Mouse (Mus musculus): ENCODE data around the gene Msx1. TPM values are rescaled to one million over a fixed set of nuclear protein-coding genes. Genes with fewer than 3 reads are reported as not detected.

Gene Msx1
- total and polyA plus RNA-seq, 3 experiments = 2.3 to 3.7 (median 3.1) TPM

GRCm38 (mm10) chr5:37856057-37856456, 31.7 kb upstream of the Msx1 start:
- intact Hi-C loops (cut with DNase I) = no loop called here
- TF ChIP-seq CTCF (IDR thresholded peaks at IDR 0.05) (no peak), EP300 (IDR thresholded peaks at IDR 0.05; ENCODE audit: insufficient read depth, low read depth, low read length) (no peak), POLR2A (IDR thresholded peaks at IDR 0.05; ENCODE audit: insufficient read depth, low read depth, low read length) (no peak)
- 34% methylated on average over 5 of the region's 5 CpGs for WGBS

GRCm38 (mm10) chr5:37854233-37854632, 29.9 kb upstream of the Msx1 start:
- Histone ChIP-seq H3K27ac (no peak overlapping the region), H3K36me3 (ENCODE audit: control insufficient read depth, insufficient read depth, low read length) (no peaks in the 10 kb centered on the region), H3K27me3 (ENCODE audit: control insufficient read depth, insufficient read depth, low read length) (0 out of 2 replicates have a peak, but pooled peaks cover 2% of the 10 kb centered on the region), H3K4me3 (no peak overlapping the region), H3K79me2 (replicated peaks; ENCODE audit: control insufficient read depth, insufficient read depth, low read length) (no peaks in the 10 kb centered on the region), H3K9ac (ENCODE audit: low read depth, low read length) (no peak overlapping the region), H3K4me1 (ENCODE audit: control insufficient read depth, insufficient read depth, low read length) (no peaks in the 10 kb centered on the region)
- DNase-seq = no peak
- intact Hi-C loops (cut with DNase I) = no loop called here
- no peak for TF ChIP-seq EP300 (IDR thresholded peaks at IDR 0.05; ENCODE audit: insufficient read depth, low read depth, low read length)
- TF ChIP-seq CTCF (IDR thresholded peaks at IDR 0.05) = no peak
- no peak for TF ChIP-seq POLR2A (IDR thresholded peaks at IDR 0.05; ENCODE audit: insufficient read depth, low read depth, low read length)
- WGBS = 72% methylated on average over 6 of the region's 6 CpGs

More at GRCm38 (mm10) chr5:37856057-37856456, 31.7 kb upstream of the Msx1 start:
- Histone ChIP-seq H3K36me3 (ENCODE audit: control insufficient read depth, insufficient read depth, low read length) (no peaks in the 10 kb centered on the region), H3K79me2 (replicated peaks; ENCODE audit: control insufficient read depth, insufficient read depth, low read length) (no peaks in the 10 kb centered on the region), H3K4me3 (no peak overlapping the region), H3K27ac (no peak overlapping the region), H3K27me3 (ENCODE audit: control insufficient read depth, insufficient read depth, low read length) (0 out of 2 replicates have a peak, but pooled peaks cover 2% of the 10 kb centered on the region), H3K4me1 (ENCODE audit: control insufficient read depth, insufficient read depth, low read length) (no peaks in the 10 kb centered on the region), H3K9ac (ENCODE audit: low read depth, low read length) (no peak overlapping the region)
- no peak for DNase-seq

- H3K4me1 ChIP-seq (ENCODE audit: control insufficient read depth, insufficient read depth, low read length) = no peaks in the 10 kb centered on the region
- WGBS = 67% methylated on average over 15 of the region's 15 CpGs
- intact Hi-C loops (cut with DNase I) = no loop called here
Observed at GRCm38 (mm10) chr5:37851305-37851982, 27.1 kb upstream of the Msx1 start.

GRCm38 (mm10) chr5:37848991-37849719, 24.8 kb upstream of the Msx1 start:
- Histone ChIP-seq H3K36me3 (ENCODE audit: control insufficient read depth, insufficient read depth, low read length) (no peaks in the 10 kb centered on the region), H3K27me3 (ENCODE audit: control insufficient read depth, insufficient read depth, low read length) (0 out of 2 replicates have a peak, but pooled peaks cover 2% of the 10 kb centered on the region), H3K4me3 (no peak overlapping the region), H3K79me2 (replicated peaks; ENCODE audit: control insufficient read depth, insufficient read depth, low read length) (no peaks in the 10 kb centered on the region), H3K9ac (ENCODE audit: low read depth, low read length) (no peak overlapping the region), H3K27ac (no peak overlapping the region), H3K4me1 (ENCODE audit: control insufficient read depth, insufficient read depth, low read length) (no peaks in the 10 kb centered on the region)
- TF ChIP-seq EP300 (IDR thresholded peaks at IDR 0.05; ENCODE audit: insufficient read depth, low read depth, low read length) (no peak), POLR2A (IDR thresholded peaks at IDR 0.05; ENCODE audit: insufficient read depth, low read depth, low read length) (no peak), CTCF (IDR thresholded peaks at IDR 0.05) (no peak)
- intact Hi-C loops (cut with DNase I) = no loop called here
- DNase-seq = no peak
- WGBS = 44% methylated on average over 8 of the region's 8 CpGs

More at GRCm38 (mm10) chr5:37851305-37851982, 27.1 kb upstream of the Msx1 start:
- Histone ChIP-seq H3K4me3 (no peak overlapping the region), H3K27me3 (ENCODE audit: control insufficient read depth, insufficient read depth, low read length) (0 out of 2 replicates have a peak, but pooled peaks cover 2% of the 10 kb centered on the region), H3K27ac (no peak overlapping the region), H3K79me2 (replicated peaks; ENCODE audit: control insufficient read depth, insufficient read depth, low read length) (no peaks in the 10 kb centered on the region), H3K9ac (ENCODE audit: low read depth, low read length) (no peak overlapping the region), H3K36me3 (ENCODE audit: control insufficient read depth, insufficient read depth, low read length) (no peaks in the 10 kb centered on the region)
- no peak for TF ChIP-seq CTCF (IDR thresholded peaks at IDR 0.05)
- TF ChIP-seq EP300 (IDR thresholded peaks at IDR 0.05; ENCODE audit: insufficient read depth, low read depth, low read length) = no peak
- no peak for TF ChIP-seq POLR2A (IDR thresholded peaks at IDR 0.05; ENCODE audit: insufficient read depth, low read depth, low read length)
- DNase-seq = no peak

- Histone ChIP-seq H3K79me2 (replicated peaks; ENCODE audit: control insufficient read depth, insufficient read depth, low read length) (no peaks in the 10 kb centered on the region), H3K36me3 (ENCODE audit: control insufficient read depth, insufficient read depth, low read length) (no peaks in the 10 kb centered on the region), H3K4me3 (no peak overlapping the region), H3K9ac (ENCODE audit: low read depth, low read length) (no peak overlapping the region), H3K27ac (no peak overlapping the region), H3K4me1 (ENCODE audit: control insufficient read depth, insufficient read depth, low read length) (no peaks in the 10 kb centered on the region), H3K27me3 (ENCODE audit: control insufficient read depth, insufficient read depth, low read length) (peaks cover 15% of the 10 kb centered on the region)
- 38% methylated on average over 3 of the region's 3 CpGs for WGBS
- TF ChIP-seq CTCF (IDR thresholded peaks at IDR 0.05) (no peak), POLR2A (IDR thresholded peaks at IDR 0.05; ENCODE audit: insufficient read depth, low read depth, low read length) (no peak), EP300 (IDR thresholded peaks at IDR 0.05; ENCODE audit: insufficient read depth, low read depth, low read length) (no peak)
- no peak for DNase-seq
- intact Hi-C loops (cut with DNase I) = no loop called here
Observed at GRCm38 (mm10) chr5:37836267-37836646, 11.9 kb upstream of the Msx1 start.
